Mouse (Mus musculus): ENCODE measurements around the gene Plin5.
"Not testable (repeated sequence)": the region's sequence is repeated elsewhere in the genome, so short reads cannot be mapped to it uniquely, and the experiment has no call there.

The Plin5 gene

DNA sequence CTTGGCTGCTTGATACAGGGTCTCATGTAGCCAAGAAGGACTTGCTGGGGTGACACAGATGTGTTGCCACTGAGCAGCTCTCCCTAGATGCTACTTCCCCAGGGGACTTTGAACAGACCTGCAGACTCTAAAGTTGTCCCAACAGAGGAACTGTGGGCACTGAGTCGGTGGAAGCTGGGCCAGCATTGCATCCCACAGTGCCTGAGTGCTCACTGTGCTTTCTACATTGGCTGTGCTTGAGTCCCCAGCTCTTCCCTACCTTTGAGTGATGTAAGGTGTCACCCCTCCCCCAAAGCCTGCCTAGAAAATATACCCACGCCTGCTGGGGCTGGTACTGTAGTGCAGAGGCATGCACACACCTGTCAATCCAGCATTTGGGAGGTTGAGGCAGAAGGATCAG is 9.7 kb downstream of the Plin5 start:
- no peak for DNase-seq (ENCODE audit: low spot score)

GRCm38 (mm10) chr17:56106981-56107380 is 10.4 kb downstream of the Plin5 start:
- no peak for DNase-seq (ENCODE audit: low spot score)

DNA sequence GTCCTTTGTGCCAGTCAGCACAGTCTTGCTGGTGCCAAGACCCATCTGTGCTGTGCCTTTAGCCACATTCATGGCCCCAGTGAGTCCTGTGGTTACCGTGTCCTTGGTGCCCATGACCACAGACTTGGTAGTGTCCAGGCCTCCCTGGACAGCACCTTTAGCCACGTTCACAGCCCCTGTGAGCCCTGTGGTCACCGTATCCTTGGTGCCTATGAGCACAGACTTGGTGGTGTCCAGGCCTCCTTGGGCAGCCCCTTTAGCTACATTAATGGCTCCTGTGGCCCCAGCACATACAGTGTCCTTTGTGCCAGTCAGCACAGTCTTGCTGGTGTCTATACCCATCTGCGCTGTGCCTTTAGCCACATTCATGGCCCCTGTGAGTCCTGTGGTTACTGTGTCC is 11.0 kb downstream of the Plin5 start:
- DNase-seq (ENCODE audit: low spot score) = not testable (repeated sequence)

DNA sequence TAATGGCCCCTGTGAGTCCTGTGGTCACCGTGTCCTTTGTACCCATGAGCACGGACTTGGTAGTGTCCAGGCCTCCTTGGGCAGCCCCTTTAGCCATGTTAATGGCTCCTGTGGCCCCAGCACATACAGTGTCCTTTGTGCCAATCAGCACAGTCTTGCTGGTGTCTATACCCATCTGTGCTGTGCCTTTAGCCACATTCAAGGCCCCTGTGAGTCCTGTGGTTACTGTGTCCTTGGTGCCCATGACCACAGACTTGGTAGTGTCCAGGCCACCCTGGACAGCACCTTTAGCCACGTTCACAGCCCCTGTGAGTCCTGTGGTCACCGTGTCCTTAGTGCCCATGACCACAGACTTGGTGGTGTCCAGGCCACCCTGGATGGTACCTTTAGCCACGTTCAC is 12.6 kb downstream of the Plin5 start:
- DNase-seq (ENCODE audit: low spot score) = not testable (repeated sequence)

DNA sequence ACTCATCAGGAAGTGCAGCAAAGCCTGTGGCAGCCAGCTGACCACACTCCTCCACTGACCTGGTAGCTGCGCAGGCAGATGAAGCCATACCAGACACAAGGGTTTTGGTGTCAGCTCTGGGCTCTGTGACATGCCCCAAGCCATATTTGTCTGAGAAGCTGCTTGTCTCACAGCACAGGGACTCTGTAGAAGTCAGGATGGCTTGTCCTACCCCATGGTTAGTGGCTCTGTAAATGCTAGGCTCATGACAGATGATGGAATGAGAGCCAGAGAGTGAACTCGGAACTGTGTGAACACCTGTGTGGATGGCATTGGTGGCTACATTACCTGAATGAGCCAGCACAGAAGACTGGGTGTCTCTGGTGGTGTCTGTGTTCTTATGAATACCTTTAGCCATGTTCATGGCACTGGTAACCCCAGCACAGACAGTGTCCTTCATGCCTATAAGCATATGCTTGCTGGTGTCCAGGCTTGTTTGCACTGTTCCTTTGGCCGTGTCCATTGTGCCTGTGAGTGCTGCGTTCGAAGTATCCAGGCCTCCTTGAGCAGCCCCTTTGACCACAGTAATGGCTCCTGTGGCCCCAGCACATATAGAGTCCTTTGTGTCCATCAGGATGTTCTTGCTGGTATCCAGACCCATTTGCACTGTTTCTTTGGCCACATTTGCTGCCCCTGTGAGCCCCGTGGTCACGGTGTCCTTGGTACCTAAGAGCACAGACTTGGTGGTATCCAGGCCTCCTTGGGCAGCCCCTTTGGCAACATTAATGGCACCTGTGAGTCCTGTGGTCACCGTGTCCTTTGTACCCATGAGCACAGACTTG is 13.7 kb downstream of the Plin5 start:
- no peak for DNase-seq (ENCODE audit: low spot score)

DNA sequence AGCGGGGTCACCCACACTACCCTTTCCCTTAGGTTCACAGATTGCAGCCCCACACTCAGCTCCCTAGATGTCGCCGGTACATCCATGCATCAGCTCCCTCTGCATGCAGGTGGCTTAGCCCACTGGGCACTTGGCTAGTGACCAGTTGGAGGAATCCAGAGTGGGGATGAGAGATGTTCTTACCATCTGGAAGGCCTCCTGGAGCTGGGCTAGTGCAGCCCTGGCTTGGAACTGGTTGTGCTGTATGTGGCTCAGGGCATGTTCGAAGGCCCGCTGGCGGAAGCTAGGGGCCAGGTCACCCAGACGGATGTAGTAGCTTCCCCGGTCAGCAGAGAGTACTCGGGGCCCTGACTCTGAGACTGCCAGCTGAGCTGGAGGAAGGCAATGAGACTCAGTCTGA is 14.5 kb downstream of the Plin5 start:
- DNase-seq (ENCODE audit: low spot score) = no peak

DNA sequence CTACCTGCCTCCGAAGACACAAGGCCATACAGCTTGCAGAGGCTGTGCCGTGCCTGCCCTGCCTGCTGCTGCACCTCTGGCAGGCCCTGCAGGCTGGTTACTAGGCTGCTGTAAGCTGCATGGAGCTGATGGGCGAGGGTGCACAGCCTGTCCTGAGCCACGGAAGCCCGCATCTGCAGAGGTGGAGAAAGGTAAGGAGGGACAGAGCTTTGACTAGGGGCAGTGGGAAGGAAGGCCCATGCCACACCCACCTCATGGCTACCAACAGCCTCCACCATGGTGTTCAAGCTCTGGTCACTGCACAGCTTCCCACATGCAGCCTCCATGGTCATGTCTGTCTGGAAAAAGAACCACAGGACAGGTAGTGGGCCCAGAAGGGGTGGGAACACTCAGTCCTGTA is 15.2 kb downstream of the Plin5 start:
- DNase-seq (ENCODE audit: low spot score) = no peak

- no peak for DNase-seq (ENCODE audit: low spot score)
Observed at GRCm38 (mm10) chr17:56100811-56101210, 16.6 kb downstream of the Plin5 start.

DNA sequence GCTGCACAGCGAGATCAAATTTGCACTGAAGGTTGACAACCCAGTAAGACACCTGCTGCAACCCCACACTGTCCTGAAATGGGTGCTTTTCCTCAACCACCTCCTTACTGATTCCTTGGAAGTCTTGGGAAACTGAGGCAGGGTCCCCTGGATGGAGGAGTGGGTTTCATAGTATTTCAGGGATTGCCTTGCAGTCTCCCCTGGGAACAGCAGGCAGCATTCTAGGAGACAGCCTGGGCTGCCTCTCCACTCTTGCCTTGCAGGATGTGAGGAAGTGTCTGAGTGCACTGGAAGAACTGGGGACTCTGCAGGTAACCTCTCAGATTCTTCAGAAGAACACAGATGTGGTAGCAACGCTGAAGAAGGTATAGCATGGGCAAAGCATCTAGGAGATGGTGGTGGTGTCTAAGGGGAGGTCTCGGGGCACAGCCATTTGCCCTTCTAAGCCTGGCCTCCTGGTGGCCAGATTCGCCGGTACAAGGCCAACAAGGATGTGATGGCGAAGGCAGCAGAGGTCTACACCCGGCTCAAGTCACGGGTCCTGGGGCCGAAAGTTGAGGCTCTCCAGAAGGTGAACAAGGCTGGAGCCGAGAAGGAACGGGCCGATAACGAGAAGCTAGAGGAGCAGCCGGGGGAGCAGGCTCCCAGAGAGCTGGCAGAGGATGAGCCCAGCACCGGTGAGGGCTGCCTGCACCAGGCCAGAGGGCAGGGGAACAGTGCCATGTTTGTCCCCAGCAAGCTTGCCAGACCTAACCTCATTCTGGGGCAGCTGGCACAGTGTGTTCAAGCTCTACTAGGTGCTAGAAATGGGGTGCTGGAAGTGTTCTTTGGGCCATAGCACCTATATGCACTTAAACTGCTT is 18.5 kb downstream of the Plin5 start:
- no peak for DNase-seq (ENCODE audit: low spot score)

- DNase-seq (ENCODE audit: low spot score) = no peak
Observed at GRCm38 (mm10) chr17:56098180-56098579, 19.2 kb downstream of the Plin5 start.

DNA sequence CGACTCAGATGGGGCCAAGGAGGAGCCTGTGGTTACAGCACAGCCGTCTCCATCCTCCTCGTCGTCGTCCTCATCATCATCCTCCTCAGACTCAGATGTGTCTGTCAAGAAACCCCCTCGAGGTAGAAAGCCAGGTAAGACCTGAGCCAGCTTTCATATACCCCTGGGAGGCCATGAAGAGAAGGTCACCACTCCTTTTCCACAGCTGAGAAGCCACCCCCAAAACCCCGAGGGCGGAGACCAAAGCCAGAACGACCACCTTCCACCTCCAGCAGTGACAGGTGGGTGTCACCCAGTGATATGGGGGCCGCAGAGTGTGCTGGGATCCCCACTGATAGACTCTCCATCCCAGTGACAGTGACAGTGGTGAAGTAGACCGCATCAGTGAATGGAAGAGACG is 20.5 kb downstream of the Plin5 start:
- no peak for DNase-seq (ENCODE audit: low spot score)

DNA sequence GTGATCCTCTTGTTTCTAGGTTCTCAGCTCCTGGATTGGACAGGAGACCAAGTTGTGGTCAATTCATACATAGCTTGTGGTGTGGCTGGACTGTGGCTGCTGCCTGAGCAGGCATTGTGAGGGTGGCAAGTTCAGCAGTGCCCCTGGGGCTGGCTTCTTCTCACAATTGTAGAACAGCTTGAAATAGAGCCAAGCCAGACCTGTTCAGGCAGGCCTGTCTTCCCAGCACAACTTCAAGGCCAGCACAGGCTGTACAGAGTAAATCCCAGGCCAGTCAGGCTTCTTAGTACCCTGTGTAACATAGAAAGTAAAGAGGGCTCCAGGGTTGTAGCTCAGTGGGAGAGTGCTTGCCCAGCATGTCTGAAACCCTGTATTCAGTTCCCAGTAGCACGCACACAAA is 24.6 kb downstream of the Plin5 start:
- no peak for DNase-seq (ENCODE audit: low spot score)

DNA sequence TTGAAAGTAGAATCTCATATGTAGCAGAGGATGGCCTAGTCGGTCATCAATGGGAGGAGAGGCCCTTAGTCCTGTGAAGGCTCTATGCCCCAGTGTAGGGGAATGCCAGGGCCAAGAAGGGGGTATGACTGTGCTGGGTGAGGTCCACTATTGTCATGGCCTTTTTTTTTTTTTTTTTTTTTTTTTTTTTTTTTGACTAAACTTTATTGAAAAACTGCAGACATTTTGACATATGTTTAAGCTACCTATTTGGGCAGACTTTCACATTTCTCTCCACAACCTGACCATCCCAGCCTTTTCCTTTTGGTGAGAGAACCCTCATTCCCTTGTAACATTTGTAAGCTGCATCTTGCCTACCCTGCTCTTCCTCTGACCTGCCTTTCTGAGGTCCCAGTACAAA is 25.1 kb downstream of the Plin5 start:
- DNase-seq (ENCODE audit: low spot score) = no peak

GRCm38 (mm10) chr17:56080781-56081585 is 36.4 kb downstream of the Plin5 start:
- no peak for DNase-seq (ENCODE audit: low spot score)

- no peak for DNase-seq (ENCODE audit: low spot score)
Observed at GRCm38 (mm10) chr17:56079921-56080320, 37.5 kb downstream of the Plin5 start.

GRCm38 (mm10) chr17:56078880-56079795 is 38.3 kb downstream of the Plin5 start, which contains the start of gene Hdgfl2:
Gene Hdgfl2, plus strand, starts transcription at chr17:56079634.
- peak; percentile 99 for DNase-seq (ENCODE audit: low spot score)

GRCm38 (mm10) chr17:56078361-56078760 is 39.0 kb downstream of the Plin5 start:
- not testable (repeated sequence) for DNase-seq (ENCODE audit: low spot score)

DNA sequence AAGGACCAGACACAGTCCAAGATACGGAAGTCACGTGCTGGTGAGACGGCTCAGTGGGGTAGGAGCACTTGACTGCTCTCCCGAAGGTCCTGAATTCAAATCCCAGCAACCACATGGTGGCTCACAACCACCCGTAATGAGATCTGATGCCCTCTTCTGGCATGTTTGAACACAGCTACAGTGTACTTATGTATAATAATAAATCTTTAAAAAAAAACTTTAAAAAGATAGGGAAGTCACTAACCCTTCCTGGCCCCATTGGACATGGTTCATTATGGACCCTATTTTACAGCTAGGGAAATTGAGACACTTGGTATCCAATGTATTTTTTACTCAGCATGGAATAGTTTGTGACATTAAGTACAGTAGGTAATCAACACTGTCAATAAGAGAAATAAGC is 39.9 kb downstream of the Plin5 start:
- DNase-seq (ENCODE audit: low spot score) = no peak

GRCm38 (mm10) chr17:56074827-56075208 is 42.6 kb downstream of the Plin5 start, which contains the start of gene Ubxn6:
Gene Ubxn6, minus strand, starts transcription at chr17:56075028.
- peak; percentile 91 for DNase-seq (ENCODE audit: low spot score)

- no peak for DNase-seq (ENCODE audit: low spot score)
Observed at GRCm38 (mm10) chr17:56074097-56074826, 43.1 kb downstream of the Plin5 start.
